Mouse (Mus musculus) lung, adult 2 months (tissue): ENCODE measurements at regions not wholly inside any gene's neighbourhood (a gene's known extent, or its start where the extent isn't known, plus 50 kb on each side); places are given as distances from the start of the nearest gene placed in this dataset.

Source experiments
- CTCF ChIP-seq: fragments of 200-500 bp; IDR thresholded peaks from 2 replicates; pipeline ENCODE4 v1.5.1; 2011; ENCODE audit warnings: mild to moderate bottlenecking, low read length, control low read depth; ENCODE audit not compliant: insufficient read depth
- POLR2A ChIP-seq: fragments of 200-500 bp; IDR thresholded peaks from 2 replicates; pipeline ENCODE4 v1.6.1; 2011; ENCODE audit warnings: low read depth, mild to moderate bottlenecking, control low read depth, low read length, borderline replicate concordance; ENCODE audit errors: extremely low read depth

- no peak for TF ChIP-seq CTCF
- TF ChIP-seq POLR2A = no peak
Measured at GRCm38 (mm10) chr1:193764103-193764502, 394.0 kb upstream of the Camk1g start.
